Mouse (Mus musculus) stomach, embryonic 14.5 days (tissue): ENCODE results near the gene Gm10181. TPM values are rescaled to one million over a fixed set of nuclear protein-coding genes. Genes with fewer than 3 reads are reported as not detected.
A peak's percentile ranks its signal among the peaks of the same experiment; 100 is the strongest.

ENCODE experiments used
- ATAC-seq: fragments of 200-750 bp; cut with Nextera tagmentation; 2 replicates; pipeline ENCODE4 v1.8.0; 2017; ENCODE audit warnings: low read depth, moderate TSS enrichment; ENCODE audit not compliant: insufficient number of reproducible peaks, insufficient read depth, low FRiP score
- H3K27ac ChIP-seq: fragments of 300-500 bp; sonication (generic); 2 replicates; pipeline ENCODE4 v1.5.1; 2014; ENCODE audit warnings: mild to moderate bottlenecking, low read length, moderate library complexity, mixed read lengths
- H3K27me3 ChIP-seq: fragments of 300-500 bp; sonication (generic); 2 replicates; pipeline ENCODE4 v1.6.1; 2014; ENCODE audit warnings: low read length, control low read depth, mixed read lengths; ENCODE audit not compliant: control insufficient read depth, insufficient read depth
- H3K36me3 ChIP-seq: fragments of 300-500 bp; sonication (generic); 2 replicates; pipeline ENCODE4 v1.6.1; 2014; ENCODE audit warnings: mild to moderate bottlenecking, control low read depth, low read length, moderate library complexity, mixed read lengths; ENCODE audit not compliant: control insufficient read depth, insufficient read depth
- H3K4me1 ChIP-seq: fragments of 300-500 bp; sonication (generic); 2 replicates; pipeline ENCODE4 v1.6.1; 2014; ENCODE audit warnings: low read length, control low read depth, mixed read lengths; ENCODE audit not compliant: control insufficient read depth, insufficient read depth
- H3K4me2 ChIP-seq: fragments of 300-500 bp; sonication (generic); replicated peaks from 2 replicates; pipeline ENCODE4 v1.6.1; 2014; ENCODE audit warnings: low read depth, low read length, control low read depth
- H3K4me3 ChIP-seq: fragments of 300-500 bp; sonication (generic); 2 replicates; pipeline ENCODE4 v1.5.1; 2014; ENCODE audit warnings: low read depth, low read length, control low read depth
- H3K9ac ChIP-seq: fragments of 300-500 bp; sonication (generic); replicated peaks from 2 replicates; pipeline ENCODE4 v1.6.1; 2014; ENCODE audit warnings: low read depth, mild to moderate bottlenecking, control low read depth, low read length, moderate library complexity, mixed read lengths
- H3K9me3 ChIP-seq: fragments of 300-500 bp; sonication (generic); 2 replicates; pipeline ENCODE4 v1.6.1; 2016; ENCODE audit warnings: low read depth, low read length, control low read depth; ENCODE audit not compliant: control insufficient read depth
- WGBS: fragments of 180-500 bp; shearing (Covaris S2); extraction: QIAGEN DNeasy Blood & Tissue Kit; methylation state at CpG from one replicate; pipeline ENCODE4 v1.1.7; 2014; 5-methylcytosine and 5-hydroxymethylcytosine counted together
- polyA plus RNA-seq: library from polyadenylated mRNA; unstranded; fragments of >200 nt; fragmentation: Nextera tagmentation; extraction: Ambion mirVana; gene quantifications from 2 replicates; pipeline ENCODE4 v1.2.1, GENCODE M21; 2014

Gm10181 gene
- polyA plus RNA-seq, 1 experiment from 2014 or later: not detected

DNA sequence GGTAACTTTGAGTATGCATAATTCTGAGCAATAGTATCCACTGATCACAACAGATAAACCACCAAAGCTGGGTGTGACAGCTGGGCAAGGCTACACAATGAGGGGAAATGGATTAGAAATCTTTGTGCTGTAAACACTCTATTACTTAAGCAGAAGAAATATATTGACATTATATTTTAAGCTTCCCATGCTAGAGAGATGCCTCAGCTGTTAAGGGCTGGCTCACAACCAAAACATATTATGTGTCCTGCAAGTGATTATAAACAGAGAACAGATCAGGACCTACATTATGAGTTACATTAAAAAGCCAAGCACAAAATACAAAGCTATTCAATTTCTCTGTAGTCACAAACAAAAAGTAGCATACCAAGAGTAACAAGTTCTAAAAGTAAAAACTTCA, 43.0 kb downstream of the Gm10181 start:
- no peak overlapping the region for H3K4me3 ChIP-seq
- no peak for ATAC-seq

DNA sequence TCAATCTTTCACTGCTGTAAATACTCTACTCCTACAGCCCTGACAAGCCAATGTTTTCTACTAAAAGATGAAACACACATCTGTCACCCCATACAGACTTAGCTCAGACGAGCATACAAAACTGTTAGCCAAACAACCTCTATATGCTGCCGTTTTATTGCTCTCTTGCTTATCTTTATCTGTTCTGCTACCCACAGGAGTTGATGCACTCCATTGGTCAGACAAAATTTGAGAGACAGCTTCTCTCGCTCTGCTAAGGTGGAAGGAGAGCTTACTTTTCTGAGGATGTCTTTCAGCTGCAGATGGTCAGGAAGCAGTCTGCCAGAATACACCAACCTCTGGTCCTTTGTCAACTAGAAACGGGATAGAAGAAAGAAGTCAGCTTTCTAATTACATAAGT, 43.7 kb downstream of the Gm10181 start:
- 55% methylated on average over 4 of the region's 4 CpGs for WGBS
- Histone ChIP-seq H3K9ac (no peak overlapping the region), H3K27me3 (no peaks in the 10 kb centered on the region), H3K36me3 (peaks cover 6% of the 10 kb centered on the region; the same call in 1 of the 2 replicates), H3K27ac (peak overlapping the region; percentile 12; the same call in 1 of the 2 replicates), H3K4me2 (no peak overlapping the region), H3K9me3 (no peaks in the 10 kb centered on the region), H3K4me1 (0 out of 2 replicates have a peak, but pooled peaks cover 2% of the 10 kb centered on the region), H3K4me3 (no peak overlapping the region)
- ATAC-seq: no peak

More for the DNA sequence above, 43.0 kb downstream of the Gm10181 start:
- 0 out of 2 replicates have a peak, but pooled peaks cover 2% of the 10 kb centered on the region for H3K4me1 ChIP-seq
- H3K9ac ChIP-seq: no peak overlapping the region
- H3K36me3 ChIP-seq: peaks cover 6% of the 10 kb centered on the region; the same call in 1 of the 2 replicates
- H3K27me3 ChIP-seq: no peaks in the 10 kb centered on the region
- no peak overlapping the region for H3K4me2 ChIP-seq
- no peak overlapping the region; the same call in 1 of the 2 replicates for H3K27ac ChIP-seq
- no peaks in the 10 kb centered on the region for H3K9me3 ChIP-seq

DNA sequence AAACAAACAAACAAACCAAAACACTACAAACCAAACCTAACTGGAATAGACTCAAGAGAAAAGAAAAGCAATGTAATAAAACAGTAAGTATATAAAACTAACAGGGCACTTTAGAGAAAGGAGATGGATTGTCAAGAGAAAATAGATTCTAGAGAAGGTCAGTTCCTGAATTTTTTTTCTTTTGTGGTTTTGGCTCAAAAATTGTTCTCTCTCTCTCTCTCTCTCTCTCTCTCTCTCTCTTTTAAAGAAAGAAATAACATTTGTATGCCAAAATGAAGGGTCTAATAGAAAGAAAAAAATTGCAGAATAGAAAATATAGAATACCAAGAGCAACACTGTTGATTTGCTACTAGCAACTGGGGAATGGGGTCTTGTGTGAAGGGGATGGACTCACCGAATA, 49.7 kb downstream of the Gm10181 start:
- Histone ChIP-seq H3K4me3 (no peak overlapping the region), H3K9ac (no peak overlapping the region), H3K27ac (no peak overlapping the region), H3K4me1 (no peaks in the 10 kb centered on the region), H3K4me2 (no peak overlapping the region), H3K36me3 (no peaks in the 10 kb centered on the region), H3K9me3 (no peaks in the 10 kb centered on the region), H3K27me3 (no peaks in the 10 kb centered on the region)
- no peak for ATAC-seq
- 90% methylated on average over 1 of the region's 1 CpGs for WGBS

Other genes starting within 250 kb of the Gm10181 start
- gene Herpud2, start 62.4 kb downstream of the Gm10181 start, polyA plus RNA-seq: 32.4 and 34.2 TPM in 2 replicates
- gene Sept7, start 163.0 kb downstream of the Gm10181 start, polyA plus RNA-seq: 288 and 302 TPM in 2 replicates